Mouse (Mus musculus) stomach, embryonic 16.5 days (tissue): ENCODE data around the gene Best1. TPM values are rescaled to one million over a fixed set of nuclear protein-coding genes. Genes with fewer than 3 reads are reported as not detected.

Source experiments
- ATAC-seq: fragments of 200-750 bp; cut with Nextera tagmentation; 2 replicates; pipeline ENCODE4 v1.8.0; 2017; ENCODE audit warnings: moderate number of reproducible peaks, moderate TSS enrichment; ENCODE audit not compliant: insufficient read depth, low FRiP score
- H3K27ac ChIP-seq: fragments of 300-500 bp; sonication (generic); 2 replicates; pipeline ENCODE4 v1.5.1; 2014; ENCODE audit warnings: low read length
- H3K27me3 ChIP-seq: fragments of 300-500 bp; sonication (generic); 2 replicates; pipeline ENCODE4 v1.6.1; 2014; ENCODE audit warnings: low read length, control low read depth, mixed read lengths; ENCODE audit not compliant: control insufficient read depth, insufficient read depth
- H3K36me3 ChIP-seq: fragments of 300-500 bp; sonication (generic); 2 replicates; pipeline ENCODE4 v1.6.1; 2014; ENCODE audit warnings: low read length; ENCODE audit not compliant: control insufficient read depth, insufficient read depth
- H3K4me1 ChIP-seq: fragments of 300-500 bp; sonication (generic); 2 replicates; pipeline ENCODE4 v1.6.1; 2014; ENCODE audit warnings: low read length, control low read depth, mixed read lengths; ENCODE audit not compliant: control insufficient read depth, insufficient read depth
- H3K4me2 ChIP-seq: fragments of 300-500 bp; sonication (generic); 2 replicates; pipeline ENCODE4 v1.6.1; 2014; ENCODE audit warnings: low read depth, low read length, mixed read lengths
- H3K4me3 ChIP-seq: fragments of 300-500 bp; sonication (generic); replicated peaks from 2 replicates; pipeline ENCODE4 v1.5.1; 2014; ENCODE audit warnings: mild to moderate bottlenecking, low read length
- H3K9ac ChIP-seq: fragments of 300-500 bp; sonication (generic); 2 replicates; pipeline ENCODE4 v1.6.1; 2014; ENCODE audit warnings: low read length
- H3K9me3 ChIP-seq: fragments of 300-500 bp; sonication (generic); replicated peaks from 2 replicates; pipeline ENCODE4 v1.6.1; 2016; ENCODE audit warnings: low read length, control low read depth; ENCODE audit not compliant: control insufficient read depth
- WGBS: fragments of 180-500 bp; shearing (Covaris S2); extraction: QIAGEN DNeasy Blood & Tissue Kit; methylation state at CpG from one replicate; pipeline ENCODE4 v1.1.7; 2014; 5-methylcytosine and 5-hydroxymethylcytosine counted together
- polyA plus RNA-seq: library from polyadenylated mRNA; unstranded; fragments of >200 nt; fragmentation: Nextera tagmentation; extraction: Ambion mirVana; gene quantifications from 2 replicates; pipeline ENCODE4 v1.2.1, GENCODE M21; 2015

Best1 gene
- polyA plus RNA-seq, 1 experiment from 2014 or later, result 0.61 TPM

DNA sequence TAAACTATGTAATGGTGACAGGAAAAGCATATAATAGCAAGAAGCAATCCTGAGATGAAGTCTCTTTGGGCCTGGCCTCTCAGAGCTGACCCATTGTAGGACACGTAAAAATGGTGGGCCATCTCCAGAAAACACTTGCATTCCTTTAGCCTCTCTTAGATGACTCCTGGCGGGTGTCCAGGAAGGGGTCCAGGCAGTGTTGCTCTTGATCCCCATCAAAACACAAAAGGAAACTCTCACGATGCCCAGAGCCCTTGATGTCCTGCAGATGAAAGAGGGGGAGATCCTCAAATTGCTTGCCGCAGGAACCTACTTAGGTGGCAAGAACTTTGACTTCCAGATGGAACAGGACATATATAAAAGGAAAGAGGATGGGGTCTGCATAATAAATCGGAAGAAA, 64.0 kb downstream of the Best1 start:
- no peak for ATAC-seq
- H3K36me3 ChIP-seq, result no peaks in the 10 kb centered on the region
- no peaks in the 10 kb centered on the region for H3K27me3 ChIP-seq
- no peaks in the 10 kb centered on the region for H3K9me3 ChIP-seq
- H3K4me1 ChIP-seq, result no peaks in the 10 kb centered on the region
- no peak overlapping the region for H3K4me2 ChIP-seq
- 62% methylated on average over 5 of the region's 5 CpGs for WGBS
- H3K4me3 ChIP-seq, result no peak overlapping the region
- H3K9ac ChIP-seq, result no peak overlapping the region
- no peak overlapping the region for H3K27ac ChIP-seq

DNA sequence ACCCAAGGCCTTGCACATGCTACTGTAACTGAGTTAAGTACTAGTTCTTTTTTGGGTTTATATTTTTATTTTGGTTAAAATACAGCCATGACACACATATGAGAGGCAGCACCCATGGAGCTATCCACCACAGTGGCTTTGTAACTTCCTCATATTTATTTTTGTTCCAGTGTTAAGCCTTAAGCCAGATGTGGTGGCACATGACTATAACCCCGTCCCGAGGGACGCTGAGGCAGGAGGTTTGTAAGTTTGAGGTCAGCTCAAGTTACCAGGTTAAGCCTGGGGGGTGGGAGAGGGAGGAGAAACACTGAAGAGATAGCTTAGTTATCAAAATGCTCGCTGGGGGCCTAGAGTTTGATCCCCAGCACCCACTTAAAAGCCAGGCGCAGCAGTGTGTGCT, 64.9 kb downstream of the Best1 start:
- 61% methylated on average over 5 of the region's 5 CpGs for WGBS
- H3K27me3 ChIP-seq, result no peaks in the 10 kb centered on the region
- no peaks in the 10 kb centered on the region for H3K4me1 ChIP-seq
- no peak overlapping the region for H3K4me3 ChIP-seq
- H3K9ac ChIP-seq, result no peak overlapping the region
- no peaks in the 10 kb centered on the region for H3K36me3 ChIP-seq
- no peak for ATAC-seq
- H3K4me2 ChIP-seq, result no peak overlapping the region
- H3K9me3 ChIP-seq, result no peaks in the 10 kb centered on the region
- H3K27ac ChIP-seq, result no peak overlapping the region

Other genes starting within 250 kb of the Best1 start
- not detected in 2 replicates for gene Scgb2a2, start 154.1 kb downstream of the Best1 start, polyA plus RNA-seq
- 61.4 and 73.6 TPM in 2 replicates for gene Incenp, start 102.1 kb downstream of the Best1 start, polyA plus RNA-seq
- gene Fth1, start 21.0 kb downstream of the Best1 start, polyA plus RNA-seq, result 1,902 and 2,108 TPM in 2 replicates
- gene Rab3il1, start within 50 bp of the Best1 start, polyA plus RNA-seq, result 33.7 and 38.1 TPM in 2 replicates
- gene Fads3, start 39.9 kb upstream of the Best1 start, polyA plus RNA-seq, result 18.9 and 22.5 TPM in 2 replicates
- gene Fads2, start 100.1 kb upstream of the Best1 start, polyA plus RNA-seq, result 102 and 104 TPM in 2 replicates
- 107 and 117 TPM in 2 replicates for gene Fads1, start 181.3 kb upstream of the Best1 start, polyA plus RNA-seq
- gene Tmem258, start 202.4 kb upstream of the Best1 start, polyA plus RNA-seq, result 400 and 452 TPM in 2 replicates
- gene Fen1, start 202.5 kb upstream of the Best1 start, polyA plus RNA-seq, result 72.3 and 83.6 TPM in 2 replicates
- 16.6 and 17.6 TPM in 2 replicates for gene Myrf, start 239.1 kb upstream of the Best1 start, polyA plus RNA-seq